22 mouse cellular contexts compared by ENCODE assay signal in the genomic region with DNA sequence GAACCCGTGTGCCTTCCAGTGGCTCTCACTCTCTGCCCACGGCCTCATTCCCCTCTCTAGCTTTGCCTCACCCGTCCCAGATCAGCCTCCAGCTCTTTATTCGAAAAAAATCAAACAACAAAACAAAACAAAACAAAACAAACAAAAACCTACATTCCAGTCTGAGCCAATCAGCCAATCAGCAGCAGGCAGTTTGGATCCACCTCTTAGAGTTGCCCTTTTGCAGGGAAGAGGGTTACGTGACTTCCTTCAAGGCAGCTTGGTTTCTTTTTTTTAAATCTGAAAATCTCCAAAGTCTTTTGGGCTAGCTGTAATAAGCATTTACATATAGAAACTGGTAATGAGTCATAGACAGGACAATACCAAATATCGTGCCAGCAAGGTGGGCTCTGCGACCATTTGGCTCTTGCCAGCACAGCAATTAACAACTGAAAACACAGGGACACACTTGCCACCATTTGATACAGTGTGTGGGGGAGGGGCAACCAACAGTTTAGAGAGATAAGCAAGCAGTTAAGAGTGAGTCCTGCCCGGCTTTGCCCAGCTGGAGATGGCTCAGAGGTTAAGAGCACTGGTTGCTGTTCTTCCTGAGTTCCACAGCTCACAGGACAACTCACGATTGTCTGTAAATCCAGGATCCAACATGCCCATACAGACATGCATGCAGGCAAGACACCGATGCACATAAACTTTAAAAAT. TPM values are rescaled to one million over a fixed set of nuclear protein-coding genes. Genes with fewer than 3 reads are reported as not detected.
DNase-seq lines count a peak whose midpoint lies in the region; ATAC-seq and TF ChIP-seq lines count a peak whose summit lies in the region.
"Had no signal": no experiment of that assay in that cellular context is flagged by ENCODE, and none has a peak within 500 bp of the region (broad histone marks: within the 10 kb centered on the region; RNA-seq: fewer than 3 reads in every experiment).

No protein-coding gene starts in this region.

- H3K4me3 ChIP-seq in liver, postnatal 0 days (ENCODE audit: low read depth, low read length), result no peak overlapping the region
- H3K4me3 ChIP-seq: forebrain, embryonic 13.5 days; hindbrain, embryonic 15.5 days; limb, embryonic 12.5 days had no signal

- no peaks in the 10 kb centered on the region for H3K9me3 ChIP-seq in liver, postnatal 0 days (ENCODE audit: low read length)
- H3K9me3 ChIP-seq: hindbrain, embryonic 15.5 days had no signal

- no peak overlapping the region for H3K9ac ChIP-seq in liver, postnatal 0 days (replicated peaks)
- H3K9ac ChIP-seq: forebrain, embryonic 13.5 days; hindbrain, embryonic 15.5 days; limb, embryonic 12.5 days had no signal

- WGBS in liver, postnatal 0 days (ENCODE audit: insufficient replicate concordance), result 54% methylated on average over 10 of the region's 10 CpGs

- no peaks in the 10 kb centered on the region for H3K36me3 ChIP-seq in liver, postnatal 0 days (replicated peaks; ENCODE audit: insufficient read depth, low read length)
- H3K36me3 ChIP-seq: hindbrain, embryonic 15.5 days; limb, embryonic 12.5 days had no signal

- no peak for TF ChIP-seq CTCF in liver, postnatal 0 days (IDR thresholded peaks at IDR 0.05; ENCODE audit: low read depth)

- DNase-seq in embryo, embryonic 10 days (ENCODE audit: low spot score), result peak; percentile 5
- DNase-seq in embryo, embryonic 11 days, result no peak
- peak; percentile 60 for DNase-seq in liver
- no peak for DNase-seq in liver, postnatal 0 days
- peak; percentile 36 for DNase-seq in c-Kit-positive CD71-positive TER-119-negative erythroid progenitor cells, embryonic 14.5 days (ENCODE audit: low read depth)
- DNase-seq in adrenal gland, postnatal 10 days, result no peak
- no peak for DNase-seq in ovary, postnatal 10 days (ENCODE audit: low spot score)
- DNase-seq: adrenal gland, postnatal 36 days; cerebellum, adult 11-12 months; cerebellum, postnatal 14 days; layer of hippocampus, postnatal 36 days; lung, postnatal 14 days; midbrain, embryonic 14.5 days; retina, postnatal 1 day; thymus, postnatal 14 days had no signal

- no peak for ATAC-seq in liver, postnatal 0 days
- peak; percentile 55; the same call in 1 of the 2 replicates for ATAC-seq in megakaryocyte progenitor cell, adult 5-6 weeks (replicated peaks; ENCODE audit: poor library complexity)
- ATAC-seq: forebrain, embryonic 13.5 days had no signal

- H3K27ac ChIP-seq in liver, postnatal 0 days (ENCODE audit: low read depth), result no peak overlapping the region
- H3K27ac ChIP-seq: forebrain, embryonic 13.5 days; hindbrain, embryonic 15.5 days; limb, embryonic 12.5 days had no signal

- TF ChIP-seq EP300 in liver, postnatal 0 days (IDR thresholded peaks at IDR 0.05; ENCODE audit: low read depth), result no peak

- peaks cover 30% of the 10 kb centered on the region for H3K27me3 ChIP-seq in liver, postnatal 0 days (ENCODE audit: insufficient read depth, low read length)

- no peak overlapping the region for H3K4me2 ChIP-seq in liver, postnatal 0 days (ENCODE audit: low read depth, low read length)
- H3K4me2 ChIP-seq: forebrain, embryonic 13.5 days; heart, embryonic 11.5 days; hindbrain, embryonic 15.5 days; limb, embryonic 12.5 days had no signal

- H3K4me1 ChIP-seq in liver, postnatal 0 days (ENCODE audit: insufficient read depth), result peaks cover 6% of the 10 kb centered on the region

RNA-seq across cellular contexts. Expression of gene A4galt, which starts 2.9 kb away (rescaled TPM):
- polyA plus RNA-seq in liver, postnatal 0 days (2015; fragmentation: Nextera tagmentation; extraction: Ambion mirVana), result 0.13 and 0.25 TPM in 2 replicates
- total RNA-seq in megakaryocyte progenitor cell, adult 5-6 weeks (2015), result not detected in 2 replicates
- total RNA-seq in megakaryocyte progenitor cell, adult 5-6 weeks (2017), result not detected in 2 replicates
- total RNA-seq in adrenal gland, postnatal 10 days (2021), result 10 to 100 TPM; 12.3 to 12.8 TPM
- total RNA-seq: hematopoietic stem cell, adult 5-6 weeks; megakaryocyte, adult 5-6 weeks had no signal

Comparison
In these comparisons a context has a peak if more than half of its experiments do, and no peak if none do; other contexts are left out.
1. DNase-seq: peak in embryo, embryonic 10 days (single experiment), liver (single experiment) and c-Kit-positive CD71-positive TER-119-negative erythroid progenitor cells, embryonic 14.5 days (single experiment); none in embryo, embryonic 11 days (single experiment), liver, postnatal 0 days (single experiment), adrenal gland, postnatal 10 days (single experiment) and ovary, postnatal 10 days (single experiment).
2. RNA of gene A4galt, which starts 2.9 kb away (total RNA-seq): 12.3 to 12.8 TPM in adrenal gland, postnatal 10 days; not detected in megakaryocyte progenitor cell, adult 5-6 weeks; every median in the first group is over 10 times any median in the second.